Mouse (Mus musculus) 3T3-L1 (cell line): ENCODE data around the gene Wdr93.
A peak's percentile ranks its signal among the peaks of the same experiment; 100 is the strongest.

Source experiments
- DNase-seq: peaks from one replicate; pipeline ENCODE4 v3.0.0-alpha.2; 2015; ENCODE audit warnings: low read depth, low spot score

Wdr93 gene

DNA sequence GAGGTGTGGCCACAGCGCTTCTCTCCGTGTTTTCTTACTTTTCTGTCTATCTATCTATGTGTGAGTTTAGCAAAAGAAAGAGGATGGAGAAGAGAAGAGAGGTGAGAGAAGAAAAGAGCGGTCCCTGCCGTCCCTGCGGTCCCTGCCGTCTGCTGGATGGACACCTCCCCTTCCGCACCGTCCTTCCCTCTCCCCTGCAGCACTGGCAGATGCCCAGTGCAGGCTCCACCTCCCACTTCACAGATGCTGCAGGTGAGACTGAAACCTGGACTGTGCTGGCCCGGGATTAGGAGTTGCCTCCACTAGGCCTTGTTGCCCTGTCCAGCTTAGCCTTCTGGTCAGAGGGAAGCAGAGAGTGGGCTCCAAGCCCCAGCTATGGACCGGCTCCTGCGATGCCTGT, 58.4 kb downstream of the Wdr93 start:
- no peak for DNase-seq

GRCm38 (mm10) chr7:79802037-79802436, 59.1 kb downstream of the Wdr93 start:
- no peak for DNase-seq

DNA sequence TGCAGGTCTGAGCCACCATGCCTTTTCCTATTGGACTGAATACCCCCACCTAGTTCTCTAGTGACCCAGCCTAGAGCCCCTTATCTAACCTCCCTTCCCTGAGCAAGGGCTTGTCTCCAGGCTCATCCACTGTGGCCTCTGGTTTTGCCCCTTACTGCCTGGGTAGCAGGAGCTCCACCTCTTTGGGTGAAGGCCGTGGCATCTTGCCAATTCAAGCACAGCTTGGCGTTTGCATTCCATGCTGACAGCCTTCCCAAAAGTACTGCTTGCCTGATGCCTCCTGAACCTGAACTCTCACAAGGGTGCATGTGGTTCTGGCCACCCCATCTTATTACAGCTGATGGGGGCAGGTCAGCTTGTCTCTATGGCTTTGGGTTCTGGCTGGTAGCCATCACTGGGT, 60.9 kb downstream of the Wdr93 start:
- peak; percentile 52 for DNase-seq

DNA sequence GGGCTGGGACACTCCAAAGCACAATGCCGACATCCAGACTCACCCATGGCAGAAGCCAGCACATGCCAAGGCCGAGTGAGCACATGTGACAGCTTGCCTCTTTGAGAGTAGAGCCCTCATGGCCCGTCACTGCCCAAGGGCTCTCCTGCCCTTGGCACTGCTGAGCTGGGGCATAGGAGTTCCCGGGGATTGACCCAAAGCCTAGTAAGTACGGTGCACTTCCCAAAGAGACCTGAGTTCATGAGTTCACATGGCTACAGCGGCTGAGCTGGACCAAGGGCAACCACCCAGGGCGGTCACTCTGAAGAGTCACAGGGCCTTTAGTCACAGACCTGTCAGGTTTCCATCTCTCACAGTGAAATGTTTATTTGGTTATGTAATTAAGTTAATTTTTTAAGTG, 65.6 kb downstream of the Wdr93 start:
- no peak for DNase-seq

DNA sequence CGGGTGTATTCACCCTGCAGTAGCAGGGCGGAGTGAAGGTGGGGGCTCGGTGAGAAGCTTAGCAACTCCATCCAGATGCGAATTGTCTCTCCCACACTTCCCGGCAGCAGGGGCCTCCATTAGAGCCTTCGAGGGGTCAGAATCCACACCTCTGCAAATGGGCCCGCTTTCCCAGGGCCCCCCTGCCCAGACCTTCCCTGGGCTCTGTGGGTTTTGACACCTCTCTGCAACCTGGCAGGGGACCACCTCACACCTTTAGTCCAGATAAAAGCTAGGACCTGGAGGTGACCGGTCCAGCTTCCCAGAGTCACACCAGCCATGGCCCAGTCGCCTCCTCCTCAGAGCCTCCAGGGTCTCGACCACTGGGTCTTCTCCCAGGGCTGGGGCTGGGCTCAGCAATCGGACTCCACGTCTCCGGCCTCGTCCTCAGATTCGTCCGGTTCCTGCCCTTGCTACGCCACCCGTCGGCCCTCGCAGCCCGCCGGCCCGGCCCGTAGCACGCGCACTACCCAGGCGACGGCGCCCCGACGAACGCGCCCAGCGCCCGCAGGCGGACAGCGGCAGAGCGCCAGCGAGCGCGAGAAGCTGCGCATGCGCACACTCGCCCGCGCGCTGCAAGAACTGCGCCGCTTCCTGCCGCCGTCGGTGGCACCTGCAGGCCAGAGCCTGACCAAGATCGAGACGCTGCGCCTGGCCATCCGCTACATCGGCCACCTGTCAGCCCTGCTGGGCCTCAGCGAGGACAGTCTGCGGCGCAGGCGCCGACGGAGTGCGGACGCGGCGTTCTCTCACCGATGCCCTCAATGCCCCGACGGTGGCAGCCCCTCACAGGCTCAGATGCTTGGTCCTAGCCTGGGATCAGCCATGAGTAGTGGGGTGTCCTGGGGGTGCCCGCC, 67.9 kb downstream of the Wdr93 start, which contains the start of gene Mesp2:
Gene Mesp2 (plus strand): TSS at position 117 of the 896 bp plus-strand sequence.
- DNase-seq: no peak

- DNase-seq: no peak
These were observed 70.4 kb downstream of the Wdr93 start for GRCm38 (mm10) chr7:79813409-79813808.

- DNase-seq: no peak
These were observed 75.4 kb downstream of the Wdr93 start for GRCm38 (mm10) chr7:79818321-79818720.

GRCm38 (mm10) chr7:79819515-79819914, 76.6 kb downstream of the Wdr93 start:
- DNase-seq: no peak

GRCm38 (mm10) chr7:79819996-79820395, 77.0 kb downstream of the Wdr93 start:
- no peak for DNase-seq

- DNase-seq: no peak
These were observed 79.2 kb downstream of the Wdr93 start for GRCm38 (mm10) chr7:79822092-79822695.

DNA sequence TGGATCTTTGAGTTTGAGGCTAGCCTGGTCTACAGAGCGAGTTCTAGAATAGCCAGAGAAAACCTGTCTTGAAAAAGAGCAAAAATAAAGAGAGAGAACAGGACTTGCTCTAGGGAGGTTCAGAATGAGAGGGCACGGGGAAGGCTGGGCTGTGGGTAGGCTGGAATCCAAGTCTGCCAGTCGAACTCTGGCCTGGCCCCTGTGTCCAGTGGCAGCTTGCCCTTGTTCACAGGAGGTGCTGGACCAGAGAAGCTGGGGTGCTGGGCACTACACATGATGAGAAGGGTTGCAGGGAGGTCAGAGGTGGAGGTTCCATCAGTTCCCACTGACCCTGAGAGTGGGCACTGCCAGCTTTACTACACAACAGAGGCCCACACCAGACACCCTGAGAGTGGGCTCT, 85.4 kb downstream of the Wdr93 start:
- DNase-seq: no peak

DNA sequence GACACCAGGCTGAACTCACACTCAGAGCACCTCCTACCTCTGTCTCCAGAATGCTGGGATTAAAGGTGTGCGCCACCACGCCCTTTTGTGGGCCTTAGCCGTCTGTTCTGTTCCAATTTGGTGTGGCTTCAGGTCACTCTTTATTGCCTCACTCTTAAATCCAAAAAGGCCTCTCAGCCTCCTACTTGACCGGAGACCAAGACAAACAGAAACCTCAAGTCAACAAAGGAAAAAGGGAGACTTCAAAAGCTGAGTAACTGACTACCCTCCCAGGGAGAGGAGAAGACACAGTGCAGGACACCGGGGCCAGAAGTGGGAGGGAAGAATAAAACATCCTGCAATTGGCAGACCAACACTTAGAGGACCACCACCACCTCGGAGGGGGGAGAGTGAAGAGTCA, 88.2 kb downstream of the Wdr93 start:
- DNase-seq: no peak

GRCm38 (mm10) chr7:79831585-79831984, 88.6 kb downstream of the Wdr93 start:
- DNase-seq: no peak

GRCm38 (mm10) chr7:79832980-79833379, 90.0 kb downstream of the Wdr93 start:
- DNase-seq: peak; percentile 49

- no peak for DNase-seq
These were observed 92.2 kb downstream of the Wdr93 start for GRCm38 (mm10) chr7:79835196-79835595.
